Mouse (Mus musculus) forebrain, embryonic 10.5 days (tissue): Measurements from ENCODE around the gene Dusp18. TPM values are rescaled to one million over a fixed set of nuclear protein-coding genes. Genes with fewer than 3 reads are reported as not detected.

Source experiments
- DNase-seq: peaks from one replicate; pipeline ENCODE4 v3.0.0-alpha.2; 2017; ENCODE audit warnings: low spot score; ENCODE audit errors: extremely low spot score
- H3K27ac ChIP-seq: fragments of 300-500 bp; sonication (generic); 2 replicates; pipeline ENCODE4 v1.5.1; 2016; ENCODE audit warnings: mild to moderate bottlenecking
- H3K27me3 ChIP-seq: fragments of 300-500 bp; sonication (generic); 2 replicates; pipeline ENCODE4 v1.6.1; 2016; ENCODE audit warnings: mild to moderate bottlenecking; ENCODE audit not compliant: poor library complexity, severe bottlenecking
- H3K36me3 ChIP-seq: fragments of 300-500 bp; sonication (generic); replicated peaks from 2 replicates; pipeline ENCODE4 v1.6.1; 2016; ENCODE audit warnings: mild to moderate bottlenecking, moderate library complexity
- H3K4me1 ChIP-seq: fragments of 300-500 bp; sonication (generic); 2 replicates; pipeline ENCODE4 v1.6.1; 2016
- H3K4me3 ChIP-seq: fragments of 300-500 bp; sonication (generic); 2 replicates; pipeline ENCODE4 v1.5.1; 2016; ENCODE audit warnings: mild to moderate bottlenecking, moderate library complexity
- H3K9me3 ChIP-seq: fragments of 300-500 bp; sonication (generic); 2 replicates; pipeline ENCODE4 v1.6.1; 2016; ENCODE audit warnings: mild to moderate bottlenecking, moderate library complexity
- WGBS: fragments of 180-500 bp; shearing (Covaris S2); methylation state at CpG from one replicate; pipeline ENCODE4 v1.1.7; 2016; 5-methylcytosine and 5-hydroxymethylcytosine counted together
- polyA plus RNA-seq: library from polyadenylated mRNA; unstranded; fragments of >200 nt; fragmentation: Nextera tagmentation; extraction: Ambion mirVana; gene quantifications from 2 replicates; pipeline ENCODE4 v1.2.1, GENCODE M21; 2016

Dusp18 gene
- polyA plus RNA-seq, 1 experiment from 2014 or later = 19.6 TPM

GRCm38 (mm10) chr11:3918738-3919137, 23.7 kb downstream of the Dusp18 start:
- DNase-seq = no peak
- H3K36me3 ChIP-seq = peaks cover 14% of the 10 kb centered on the region
- H3K4me1 ChIP-seq = peaks cover 12% of the 10 kb centered on the region
- H3K27me3 ChIP-seq = no peaks in the 10 kb centered on the region
- no peak overlapping the region for H3K4me3 ChIP-seq
- no peaks in the 10 kb centered on the region for H3K9me3 ChIP-seq
- 79% methylated on average over 1 of the region's 1 CpGs for WGBS
- H3K27ac ChIP-seq = no peak overlapping the region

- Histone ChIP-seq H3K27ac (no peak overlapping the region), H3K27me3 (no peaks in the 10 kb centered on the region), H3K4me3 (no peak overlapping the region), H3K4me1 (no peaks in the 10 kb centered on the region), H3K36me3 (peaks cover 22% of the 10 kb centered on the region), H3K9me3 (no peaks in the 10 kb centered on the region)
- 94% methylated on average over 7 of the region's 7 CpGs for WGBS
- DNase-seq = no peak
These were observed 25.4 kb downstream of the Dusp18 start for GRCm38 (mm10) chr11:3920476-3920875.

- H3K27me3 ChIP-seq = no peaks in the 10 kb centered on the region
- H3K27ac ChIP-seq = no peak overlapping the region
- DNase-seq = peak; percentile 29
- H3K4me1 ChIP-seq = no peaks in the 10 kb centered on the region
- peaks cover 28% of the 10 kb centered on the region for H3K36me3 ChIP-seq
- H3K9me3 ChIP-seq = no peaks in the 10 kb centered on the region
- no peak overlapping the region for H3K4me3 ChIP-seq
- 30% methylated on average over 8 of the region's 8 CpGs for WGBS
These were observed 26.3 kb downstream of the Dusp18 start for GRCm38 (mm10) chr11:3921281-3921850.

GRCm38 (mm10) chr11:3922115-3922514, 27.1 kb downstream of the Dusp18 start:
- Histone ChIP-seq H3K4me1 (no peaks in the 10 kb centered on the region), H3K27ac (no peak overlapping the region), H3K9me3 (no peaks in the 10 kb centered on the region), H3K36me3 (peaks cover 28% of the 10 kb centered on the region), H3K27me3 (no peaks in the 10 kb centered on the region), H3K4me3 (no peak overlapping the region)
- DNase-seq = no peak
- WGBS = 91% methylated on average over 9 of the region's 9 CpGs

- WGBS = 94% methylated on average over 6 of the region's 6 CpGs
- DNase-seq = no peak
- H3K9me3 ChIP-seq = no peaks in the 10 kb centered on the region
- H3K4me1 ChIP-seq = no peaks in the 10 kb centered on the region
- no peaks in the 10 kb centered on the region for H3K27me3 ChIP-seq
- peaks cover 28% of the 10 kb centered on the region for H3K36me3 ChIP-seq
- no peak overlapping the region for H3K4me3 ChIP-seq
- H3K27ac ChIP-seq = no peak overlapping the region
These were observed 27.7 kb downstream of the Dusp18 start for GRCm38 (mm10) chr11:3922731-3923130.

GRCm38 (mm10) chr11:3925916-3926315, 30.9 kb downstream of the Dusp18 start:
- Histone ChIP-seq H3K4me3 (no peak overlapping the region), H3K9me3 (no peaks in the 10 kb centered on the region), H3K4me1 (peaks cover 2% of the 10 kb centered on the region), H3K36me3 (peaks cover 28% of the 10 kb centered on the region), H3K27me3 (no peaks in the 10 kb centered on the region), H3K27ac (no peak overlapping the region)
- no peak for DNase-seq
- 90% methylated on average over 10 of the region's 10 CpGs for WGBS

- Histone ChIP-seq H3K27me3 (no peaks in the 10 kb centered on the region; the same call in 1 of the 2 replicates), H3K4me3 (no peak overlapping the region), H3K9me3 (no peaks in the 10 kb centered on the region), H3K4me1 (peaks cover 20% of the 10 kb centered on the region), H3K36me3 (peaks cover 8% of the 10 kb centered on the region; the same call in 1 of the 2 replicates), H3K27ac (no peak overlapping the region)
- WGBS = 90% methylated on average over 4 of the region's 4 CpGs
- DNase-seq = no peak
These were observed 35.0 kb downstream of the Dusp18 start for GRCm38 (mm10) chr11:3930019-3930418.

- no peaks in the 10 kb centered on the region for H3K9me3 ChIP-seq
- WGBS = 28% methylated on average over 6 of the region's 6 CpGs
- peaks cover 20% of the 10 kb centered on the region for H3K4me1 ChIP-seq
- DNase-seq = no peak
- H3K27ac ChIP-seq = peak overlapping the region; percentile 83
- no peaks in the 10 kb centered on the region; the same call in 1 of the 2 replicates for H3K27me3 ChIP-seq
- peaks cover 1% of the 10 kb centered on the region; the same call in 1 of the 2 replicates for H3K36me3 ChIP-seq
- H3K4me3 ChIP-seq = peak overlapping the region; percentile 71
These were observed 35.9 kb downstream of the Dusp18 start for GRCm38 (mm10) chr11:3930931-3931330.

- under 1% methylated on average over 23 of the region's 26 CpGs for WGBS
- Histone ChIP-seq H3K9me3 (no peaks in the 10 kb centered on the region), H3K27ac (peak within 1 kb of the TSS; percentile 83)
These were observed 36.6 kb downstream of the Dusp18 start, which contains the start of gene Tcn2 for GRCm38 (mm10) chr11:3931511-3932211. TSS of gene Tcn2 (minus strand) at chr11:3932159.

GRCm38 (mm10) chr11:3933756-3934285, 38.8 kb downstream of the Dusp18 start:
- H3K36me3 ChIP-seq = no peaks in the 10 kb centered on the region
- no peaks in the 10 kb centered on the region for H3K9me3 ChIP-seq
- WGBS = 88% methylated on average over 9 of the region's 9 CpGs
- no peak for DNase-seq
- H3K27ac ChIP-seq = no peak overlapping the region
- peaks cover 20% of the 10 kb centered on the region for H3K4me1 ChIP-seq
- no peaks in the 10 kb centered on the region; the same call in 1 of the 2 replicates for H3K27me3 ChIP-seq
- no peak overlapping the region for H3K4me3 ChIP-seq

More at GRCm38 (mm10) chr11:3931511-3932211, 36.6 kb downstream of the Dusp18 start, which contains the start of gene Tcn2:
- DNase-seq = peak; percentile 83
- Histone ChIP-seq H3K4me3 (peak within 1 kb of the TSS; percentile 71), H3K27me3 (no peaks in the 10 kb centered on the region; the same call in 1 of the 2 replicates), H3K36me3 (no peaks in the 10 kb centered on the region), H3K4me1 (peaks cover 20% of the 10 kb centered on the region)

GRCm38 (mm10) chr11:3935135-3935534, 40.1 kb downstream of the Dusp18 start:
- Histone ChIP-seq H3K4me3 (no peak overlapping the region), H3K27ac (no peak overlapping the region), H3K9me3 (no peaks in the 10 kb centered on the region), H3K36me3 (no peaks in the 10 kb centered on the region), H3K27me3 (no peaks in the 10 kb centered on the region; the same call in 1 of the 2 replicates), H3K4me1 (peaks cover 20% of the 10 kb centered on the region)
- DNase-seq = no peak
- WGBS = 80% methylated on average over 4 of the region's 4 CpGs

- no peak for DNase-seq
- no peaks in the 10 kb centered on the region for H3K36me3 ChIP-seq
- 94% methylated on average over 3 of the region's 3 CpGs for WGBS
- peaks cover 14% of the 10 kb centered on the region for H3K4me1 ChIP-seq
- H3K9me3 ChIP-seq = no peaks in the 10 kb centered on the region
- no peak overlapping the region for H3K4me3 ChIP-seq
- H3K27ac ChIP-seq = no peak overlapping the region
- no peaks in the 10 kb centered on the region; the same call in 1 of the 2 replicates for H3K27me3 ChIP-seq
These were observed 41.3 kb downstream of the Dusp18 start for GRCm38 (mm10) chr11:3936318-3936717.
